Mouse (Mus musculus) testis, adult 2 months (tissue): ENCODE measurements around the gene Erfe. TPM values are rescaled to one million over a fixed set of nuclear protein-coding genes. Genes with fewer than 3 reads are reported as not detected.

Experiments used
- H3K27ac ChIP-seq: fragments of 200-500 bp; 2 replicates; pipeline ENCODE4 v1.5.1; 2012; ENCODE audit warnings: low read depth, low read length; ENCODE audit not compliant: control insufficient read depth, insufficient read depth
- H3K27me3 ChIP-seq: fragments of 200-500 bp; 2 replicates; pipeline ENCODE4 v1.6.1; 2012; ENCODE audit warnings: mild to moderate bottlenecking, low read length, moderate library complexity; ENCODE audit not compliant: control insufficient read depth, insufficient read depth
- H3K36me3 ChIP-seq: fragments of 200-500 bp; 2 replicates; pipeline ENCODE4 v1.6.1; 2012; ENCODE audit warnings: mild to moderate bottlenecking, low read length; ENCODE audit not compliant: control insufficient read depth, insufficient read depth
- H3K4me1 ChIP-seq: fragments of 200-500 bp; 2 replicates; pipeline ENCODE4 v1.6.1; 2012; ENCODE audit warnings: low read length; ENCODE audit not compliant: control insufficient read depth, insufficient read depth
- H3K4me3 ChIP-seq: fragments of 200-500 bp; 2 replicates; pipeline ENCODE4 v1.5.1; 2012; ENCODE audit warnings: low read depth, mild to moderate bottlenecking, low read length, moderate library complexity, mixed read lengths; ENCODE audit not compliant: control insufficient read depth
- CTCF ChIP-seq: fragments of 200-500 bp; IDR thresholded peaks from 2 replicates; pipeline ENCODE4 v1.5.1; 2012; ENCODE audit warnings: low read depth, mild to moderate bottlenecking, inconsistent platforms, low read length, moderate library complexity; ENCODE audit not compliant: control insufficient read depth, insufficient read depth, insufficient replicate concordance
- POLR2A ChIP-seq: fragments of 200-500 bp; IDR thresholded peaks from 2 replicates; pipeline ENCODE4 v1.6.1; 2012; ENCODE audit warnings: low read depth, mild to moderate bottlenecking, inconsistent platforms, low read length, moderate library complexity; ENCODE audit not compliant: control insufficient read depth
- polyA plus RNA-seq: library from polyadenylated mRNA; depleted of rRNA; stranded (reverse); fragments of >200 nt; gene quantifications from 2 replicates; pipeline ENCODE4 v1.2.3, GENCODE M21; 2012; rRNA removed

The Erfe gene
- polyA plus RNA-seq, 1 experiment: 1.2 TPM

- no peaks in the 10 kb centered on the region for H3K27me3 ChIP-seq
- H3K36me3 ChIP-seq: no peaks in the 10 kb centered on the region; the same call in 1 of the 2 replicates
- H3K27ac ChIP-seq: no peak overlapping the region
- H3K4me1 ChIP-seq: peaks cover 23% of the 10 kb centered on the region
- no peak overlapping the region for H3K4me3 ChIP-seq
- TF ChIP-seq CTCF (no peak), POLR2A (no peak)
Observed at GRCm38 (mm10) chr1:91414903-91415302, 48.7 kb downstream of the Erfe start.

GRCm38 (mm10) chr1:91415311-91415710 lies 49.1 kb downstream of the Erfe start:
- Histone ChIP-seq H3K27ac (no peak overlapping the region), H3K36me3 (no peaks in the 10 kb centered on the region; the same call in 1 of the 2 replicates), H3K27me3 (no peaks in the 10 kb centered on the region), H3K4me1 (peaks cover 23% of the 10 kb centered on the region), H3K4me3 (no peak overlapping the region)
- TF ChIP-seq POLR2A: no peak

GRCm38 (mm10) chr1:91417991-91418390 lies 51.8 kb downstream of the Erfe start:
- no peak overlapping the region for H3K27ac ChIP-seq
- H3K4me3 ChIP-seq: no peak overlapping the region

GRCm38 (mm10) chr1:91419862-91420600 lies 53.8 kb downstream of the Erfe start:
- TF ChIP-seq CTCF (no peak), POLR2A (no peak)
- no peak overlapping the region for H3K27ac ChIP-seq
- no peaks in the 10 kb centered on the region for H3K4me1 ChIP-seq
- no peaks in the 10 kb centered on the region for H3K27me3 ChIP-seq
- no peak overlapping the region for H3K4me3 ChIP-seq
- no peaks in the 10 kb centered on the region; the same call in 1 of the 2 replicates for H3K36me3 ChIP-seq

More at GRCm38 (mm10) chr1:91417991-91418390, 51.8 kb downstream of the Erfe start:
- no peaks in the 10 kb centered on the region for H3K27me3 ChIP-seq
- no peaks in the 10 kb centered on the region; the same call in 1 of the 2 replicates for H3K36me3 ChIP-seq
- H3K4me1 ChIP-seq: peaks cover 13% of the 10 kb centered on the region
- no peak for TF ChIP-seq CTCF
- no peak for TF ChIP-seq POLR2A

GRCm38 (mm10) chr1:91420601-91421065 lies 54.4 kb downstream of the Erfe start:
- Histone ChIP-seq H3K27ac (no peak overlapping the region), H3K4me1 (no peaks in the 10 kb centered on the region), H3K4me3 (no peak overlapping the region), H3K27me3 (no peaks in the 10 kb centered on the region), H3K36me3 (no peaks in the 10 kb centered on the region; the same call in 1 of the 2 replicates)
- TF ChIP-seq CTCF: no peak
- TF ChIP-seq POLR2A: no peak

Other genes starting within 250 kb of the Erfe start
- gene Rbm44, start 221.3 kb upstream of the Erfe start, polyA plus RNA-seq: 11.7 and 14.4 TPM in 2 replicates
- gene Ramp1, start 186.6 kb upstream of the Erfe start, polyA plus RNA-seq: 2.1 and 12.8 TPM in 2 replicates
- 159 and 164 TPM in 2 replicates for gene Ube2f, start 116.1 kb upstream of the Erfe start, polyA plus RNA-seq
- gene Scly, start 68.1 kb upstream of the Erfe start, polyA plus RNA-seq: 13.3 and 18.0 TPM in 2 replicates
- gene Espnl, start 44.4 kb upstream of the Erfe start, polyA plus RNA-seq: 0.27 and 0.29 TPM in 2 replicates
- 0.21 and 0.31 TPM in 2 replicates for gene Klhl30, start 15.4 kb upstream of the Erfe start, polyA plus RNA-seq
- 20.0 and 20.2 TPM in 2 replicates for gene Ilkap, start 32.4 kb downstream of the Erfe start, polyA plus RNA-seq
- 5.1 and 5.6 TPM in 2 replicates for gene Hes6, start 47.6 kb downstream of the Erfe start, polyA plus RNA-seq
- gene Per2, start 92.9 kb downstream of the Erfe start, polyA plus RNA-seq: 3.4 and 4.2 TPM in 2 replicates
- gene Traf3ip1, start 128.2 kb downstream of the Erfe start, polyA plus RNA-seq: 32.0 and 32.5 TPM in 2 replicates
- 99.1 and 121 TPM in 2 replicates for gene Asb1, start 174.1 kb downstream of the Erfe start, polyA plus RNA-seq